Mouse (Mus musculus) midbrain, embryonic 14.5 days (tissue): ENCODE results near the gene Gm8104. TPM values are rescaled to one million over a fixed set of nuclear protein-coding genes. Genes with fewer than 3 reads are reported as not detected.
"Not testable (repeated sequence)": the region's sequence is repeated elsewhere in the genome, so short reads cannot be mapped to it uniquely, and the experiment has no call there.

ENCODE experiments used
- ATAC-seq: fragments of 200-750 bp; cut with Nextera tagmentation; 2 replicates; pipeline ENCODE4 v1.8.0; 2017; ENCODE audit warnings: moderate number of reproducible peaks, moderate library complexity; ENCODE audit not compliant: low FRiP score, low TSS enrichment
- DNase-seq: peaks from one replicate; pipeline ENCODE4 v3.0.0-alpha.2; 2015
- H3K27ac ChIP-seq: fragments of 300-500 bp; sonication (generic); replicated peaks from 2 replicates; pipeline ENCODE4 v1.5.1; 2014; ENCODE audit warnings: mild to moderate bottlenecking, low read depth, low read length, moderate library complexity
- H3K27me3 ChIP-seq: fragments of 300-500 bp; sonication (generic); 2 replicates; pipeline ENCODE4 v1.6.1; 2014; ENCODE audit warnings: low read length, control low read depth, mixed read lengths; ENCODE audit not compliant: control insufficient read depth, insufficient read depth
- H3K36me3 ChIP-seq: fragments of 300-500 bp; sonication (generic); 2 replicates; pipeline ENCODE4 v1.6.1; 2014; ENCODE audit warnings: low read length, control low read depth; ENCODE audit not compliant: control insufficient read depth, insufficient read depth
- H3K4me1 ChIP-seq: fragments of 300-500 bp; sonication (generic); 2 replicates; pipeline ENCODE4 v1.6.1; 2014; ENCODE audit warnings: mild to moderate bottlenecking, antibody characterized with exemption, low read length, control low read depth; ENCODE audit not compliant: control insufficient read depth, insufficient read depth
- H3K4me2 ChIP-seq: fragments of 300-500 bp; sonication (generic); 2 replicates; pipeline ENCODE4 v1.6.1; 2014; ENCODE audit warnings: mild to moderate bottlenecking, low read length, moderate library complexity
- H3K4me3 ChIP-seq: fragments of 300-500 bp; sonication (generic); replicated peaks from 2 replicates; pipeline ENCODE4 v1.5.1; 2014; ENCODE audit warnings: low read depth, low read length
- H3K9ac ChIP-seq: fragments of 300-500 bp; sonication (generic); replicated peaks from 2 replicates; pipeline ENCODE4 v1.6.1; 2014; ENCODE audit warnings: mild to moderate bottlenecking, low read length, moderate library complexity
- H3K9me3 ChIP-seq: fragments of 300-500 bp; sonication (generic); 2 replicates; pipeline ENCODE4 v1.6.1; 2016; ENCODE audit warnings: low read length, control low read depth, mixed read lengths; ENCODE audit not compliant: control insufficient read depth
- WGBS: fragments of 180-500 bp; shearing (Covaris S2); extraction: QIAGEN DNeasy Blood & Tissue Kit; methylation state at CpG from one replicate; pipeline ENCODE4 v1.1.7; 2014; 5-methylcytosine and 5-hydroxymethylcytosine counted together
- polyA plus RNA-seq: library from polyadenylated mRNA; unstranded; fragments of >200 nt; fragmentation: Nextera tagmentation; extraction: Ambion mirVana; gene quantifications from 2 replicates; pipeline ENCODE4 v1.2.1, GENCODE M21; 2014

The Gm8104 gene
- not detected in 2 replicates for polyA plus RNA-seq

DNA sequence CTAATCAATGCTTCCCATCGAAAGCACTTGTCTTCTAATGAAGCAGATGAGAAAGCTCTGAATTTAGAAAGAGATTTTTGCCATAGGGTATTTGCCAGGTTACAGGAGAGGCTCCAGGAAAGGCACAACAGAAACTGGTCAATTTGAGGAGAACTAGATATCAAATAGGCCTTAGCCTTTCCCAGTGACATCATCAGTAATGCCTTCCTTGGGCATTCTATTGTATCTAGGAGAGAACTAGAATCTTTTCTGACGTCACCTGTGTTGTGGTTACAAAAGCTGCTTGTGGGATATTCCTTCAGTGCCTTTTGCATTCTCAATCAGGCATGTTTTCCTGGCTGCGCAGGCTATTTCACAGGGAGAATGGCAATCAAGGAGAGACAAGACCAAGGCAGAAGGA, at the start of gene Gm8104:
TSS of gene Gm8104 (plus strand) at position 301 of the 400 bp plus-strand sequence.
- not testable (repeated sequence) for H3K9ac ChIP-seq, H3K36me3 ChIP-seq, H3K27ac ChIP-seq, H3K27me3 ChIP-seq, H3K9me3 ChIP-seq, ATAC-seq, H3K4me3 ChIP-seq, DNase-seq, H3K4me2 ChIP-seq, H3K4me1 ChIP-seq
- 75% methylated on average over 3 of the region's 3 CpGs for WGBS

DNA sequence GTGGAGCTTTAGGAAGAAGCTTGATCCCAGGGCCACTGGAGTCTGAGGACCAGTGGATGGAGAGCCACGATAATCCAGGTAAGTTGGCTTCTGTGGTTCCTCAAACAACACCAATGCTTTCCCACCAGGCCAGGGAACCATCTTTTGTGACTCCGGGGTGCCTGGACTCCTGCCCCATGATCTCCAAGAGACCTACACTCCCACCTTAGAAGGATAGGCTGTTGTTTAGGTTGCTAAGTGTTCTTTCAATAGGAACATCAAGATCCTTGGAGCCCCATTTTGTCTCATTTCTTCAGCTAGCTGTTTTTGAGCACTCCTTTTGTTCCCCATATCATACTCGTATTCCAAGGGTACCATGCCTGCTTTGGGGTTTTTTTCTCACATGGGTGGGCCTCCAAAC, 42.3 kb upstream of the Gm8104 start:
- not testable (repeated sequence) for H3K27me3 ChIP-seq, ATAC-seq, H3K9me3 ChIP-seq, H3K4me1 ChIP-seq, H3K9ac ChIP-seq, DNase-seq, H3K36me3 ChIP-seq, H3K27ac ChIP-seq, H3K4me3 ChIP-seq, H3K4me2 ChIP-seq
- 79% methylated on average over 3 of the region's 3 CpGs for WGBS

DNA sequence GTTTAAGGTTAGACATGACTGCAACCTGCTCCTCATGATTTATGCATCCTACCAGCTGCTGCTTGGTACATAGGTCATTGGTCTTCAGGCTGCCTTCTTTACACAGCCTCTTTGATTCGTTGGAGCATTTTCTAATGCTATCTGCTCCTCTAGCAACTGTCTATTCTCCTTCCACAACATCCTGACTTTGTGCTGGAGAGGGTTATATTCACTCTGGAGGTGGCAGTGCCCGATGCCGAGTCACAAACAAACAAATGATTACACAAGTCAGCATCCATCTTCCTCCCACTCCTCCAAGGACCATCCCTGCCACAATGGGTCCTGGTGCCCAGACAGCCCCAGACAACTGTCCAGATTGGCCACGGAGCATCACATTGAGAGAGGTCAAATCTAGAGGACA, 40.2 kb upstream of the Gm8104 start:
- not testable (repeated sequence) for H3K4me2 ChIP-seq, H3K36me3 ChIP-seq, ATAC-seq, H3K9me3 ChIP-seq, H3K9ac ChIP-seq, H3K4me1 ChIP-seq, H3K27ac ChIP-seq, DNase-seq, H3K27me3 ChIP-seq, H3K4me3 ChIP-seq
- 70% methylated on average over 4 of the region's 4 CpGs for WGBS

DNA sequence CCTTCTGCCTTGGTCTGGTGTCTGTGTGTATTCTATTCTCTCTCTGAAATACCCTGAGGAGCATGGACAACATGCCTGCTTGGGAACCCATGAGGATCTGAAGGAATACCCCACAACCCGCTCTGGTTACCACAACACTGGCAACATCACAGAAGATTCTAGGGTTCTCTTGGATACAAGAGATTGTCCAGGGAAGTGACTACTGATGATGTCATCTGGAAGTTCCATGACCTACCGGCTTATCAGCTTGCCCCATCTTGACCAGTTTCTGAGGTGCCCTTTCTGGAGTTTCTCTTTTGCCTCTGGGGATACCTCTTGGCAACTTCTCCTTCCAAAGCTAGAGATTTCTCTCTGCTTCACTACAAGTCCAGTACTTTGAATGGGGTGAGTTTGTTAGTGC, 23.9 kb upstream of the Gm8104 start, which contains the start of gene Gm8094:
TSS of gene Gm8094 (minus strand) at position 101 of the 400 bp plus-strand sequence.
- not testable (repeated sequence) for H3K27me3 ChIP-seq, H3K4me1 ChIP-seq, H3K9me3 ChIP-seq, H3K9ac ChIP-seq, H3K4me2 ChIP-seq, ATAC-seq, H3K27ac ChIP-seq, H3K4me3 ChIP-seq, DNase-seq, H3K36me3 ChIP-seq
- WGBS, result 93% methylated on average over 2 of the region's 2 CpGs

DNA sequence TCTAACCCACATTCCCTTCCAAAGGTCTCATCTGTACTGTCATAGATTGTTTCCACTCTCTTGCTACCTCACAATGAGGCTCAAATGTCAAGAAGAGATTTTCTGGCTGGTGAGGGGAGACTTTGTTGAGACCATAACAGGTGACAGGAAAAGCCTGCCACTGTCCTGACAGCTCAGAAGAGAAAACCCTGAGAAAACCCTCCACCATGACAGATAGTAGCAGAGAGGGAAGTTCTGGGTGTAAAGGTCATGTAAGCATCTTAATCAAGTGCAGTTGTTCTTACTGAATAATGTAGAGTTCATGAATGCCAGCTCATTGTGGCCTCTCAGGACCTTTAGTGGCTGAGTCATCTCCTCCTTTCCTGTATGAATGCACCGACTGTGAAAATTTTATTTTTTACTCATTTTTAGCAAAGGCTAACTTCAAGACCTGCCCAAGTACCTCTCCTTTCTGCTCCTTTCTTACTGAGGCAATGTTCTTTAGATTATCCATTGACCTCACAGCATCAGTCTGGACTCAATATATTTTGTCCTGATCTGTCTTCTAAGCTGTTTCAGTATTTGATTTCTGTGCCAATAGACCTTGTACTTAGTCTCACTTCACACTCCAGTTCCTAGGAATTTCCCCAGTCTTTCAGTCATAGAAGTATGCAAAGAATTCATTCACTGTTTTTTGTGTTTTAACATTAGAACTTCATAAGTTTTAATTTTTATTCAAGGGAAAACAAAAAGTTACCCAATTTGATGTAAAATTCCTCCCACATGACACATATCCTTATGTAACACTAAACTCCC, 15.3 kb upstream of the Gm8104 start:
- not testable (repeated sequence) for H3K9ac ChIP-seq, H3K9me3 ChIP-seq, H3K36me3 ChIP-seq, H3K27ac ChIP-seq, H3K4me1 ChIP-seq, DNase-seq, H3K27me3 ChIP-seq, H3K4me3 ChIP-seq, ATAC-seq, H3K4me2 ChIP-seq
- WGBS, result 79% methylated on average over 1 of the region's 1 CpGs

GRCm38 (mm10) chr14:43089103-43089919, 11.1 kb upstream of the Gm8104 start:
- WGBS, result 43% methylated on average over 1 of the region's 14 CpGs
- not testable (repeated sequence) for H3K4me2 ChIP-seq, H3K9me3 ChIP-seq, DNase-seq, H3K9ac ChIP-seq, H3K4me1 ChIP-seq, H3K27me3 ChIP-seq, ATAC-seq, H3K27ac ChIP-seq, H3K36me3 ChIP-seq, H3K4me3 ChIP-seq

GRCm38 (mm10) chr14:43119673-43120072, 19.3 kb downstream of the Gm8104 start:
- H3K27me3 ChIP-seq, result not testable (repeated sequence)
- 89% methylated on average over 1 of the region's 3 CpGs for WGBS

DNA sequence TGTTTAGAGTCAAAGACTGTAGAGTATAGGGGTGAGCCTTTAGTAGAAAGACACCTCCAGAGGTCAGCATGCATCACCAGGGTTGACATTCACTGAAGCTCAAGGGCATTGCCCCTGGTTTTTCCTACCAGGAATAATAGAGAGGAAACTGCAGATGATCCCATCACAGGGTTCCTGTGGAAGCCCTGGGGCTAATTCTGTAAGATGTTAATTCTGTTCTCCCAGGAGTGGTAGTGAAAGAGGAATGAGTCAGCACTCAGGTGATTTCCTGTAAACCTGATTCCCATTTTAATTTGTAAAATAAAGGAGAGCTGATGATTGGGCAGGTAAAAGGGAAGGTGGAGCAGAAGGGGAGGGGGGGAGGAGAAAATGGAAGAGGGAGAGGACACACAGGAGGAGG, 25.9 kb downstream of the Gm8104 start:
- not testable (repeated sequence) for H3K4me2 ChIP-seq, H3K4me3 ChIP-seq, H3K9me3 ChIP-seq, H3K4me1 ChIP-seq, DNase-seq, H3K27ac ChIP-seq, ATAC-seq, H3K27me3 ChIP-seq, H3K9ac ChIP-seq, H3K36me3 ChIP-seq

More at GRCm38 (mm10) chr14:43119673-43120072, 19.3 kb downstream of the Gm8104 start:
- H3K36me3 ChIP-seq, H3K4me3 ChIP-seq, H3K9ac ChIP-seq, ATAC-seq, H3K4me1 ChIP-seq, H3K4me2 ChIP-seq, H3K9me3 ChIP-seq, H3K27ac ChIP-seq, DNase-seq: not testable (repeated sequence)
